Mouse (Mus musculus): ENCODE measurements around the gene Aqp1. TPM values are rescaled to one million over a fixed set of nuclear protein-coding genes. Genes with fewer than 3 reads are reported as not detected.

Aqp1 gene
- polyA plus RNA-seq, 1 experiment = 50.9 TPM

- Histone ChIP-seq H3K4me3 (ENCODE audit: insufficient read depth, low read length) (no peak overlapping the region), H3K4me1 (ENCODE audit: control insufficient read depth, insufficient read depth, low read length) (no peaks in the 10 kb centered on the region), H3K27ac (ENCODE audit: insufficient read depth, low read length) (no peak overlapping the region)
- no peak for TF ChIP-seq CTCF (IDR thresholded peaks at IDR 0.05; ENCODE audit: borderline replicate concordance, insufficient read depth, low read length)
- TF ChIP-seq POLR2A (IDR thresholded peaks at IDR 0.05; ENCODE audit: low read depth, low read length) = no peak
Measured at GRCm38 (mm10) chr6:55377461-55377860, 41.2 kb downstream of the Aqp1 start.

GRCm38 (mm10) chr6:55379641-55380335 lies 43.6 kb downstream of the Aqp1 start:
- Histone ChIP-seq H3K4me1 (ENCODE audit: control insufficient read depth, insufficient read depth, low read length) (no peaks in the 10 kb centered on the region), H3K4me3 (ENCODE audit: insufficient read depth, low read length) (no peak overlapping the region), H3K27ac (ENCODE audit: insufficient read depth, low read length) (no peak overlapping the region)
- TF ChIP-seq CTCF (IDR thresholded peaks at IDR 0.05; ENCODE audit: borderline replicate concordance, insufficient read depth, low read length) (peak; percentile 37; the same call in 1 of the 2 replicates), POLR2A (IDR thresholded peaks at IDR 0.05; ENCODE audit: low read depth, low read length) (no peak)

- Histone ChIP-seq H3K4me1 (ENCODE audit: control insufficient read depth, insufficient read depth, low read length) (no peaks in the 10 kb centered on the region), H3K27ac (ENCODE audit: insufficient read depth, low read length) (no peak overlapping the region), H3K4me3 (ENCODE audit: insufficient read depth, low read length) (no peak overlapping the region)
- TF ChIP-seq CTCF (IDR thresholded peaks at IDR 0.05; ENCODE audit: borderline replicate concordance, insufficient read depth, low read length) (no peak), POLR2A (IDR thresholded peaks at IDR 0.05; ENCODE audit: low read depth, low read length) (no peak)
Measured at GRCm38 (mm10) chr6:55381966-55382365, 45.7 kb downstream of the Aqp1 start.

GRCm38 (mm10) chr6:55383897-55384296 lies 47.7 kb downstream of the Aqp1 start:
- TF ChIP-seq POLR2A (IDR thresholded peaks at IDR 0.05; ENCODE audit: low read depth, low read length) (no peak), CTCF (IDR thresholded peaks at IDR 0.05; ENCODE audit: borderline replicate concordance, insufficient read depth, low read length) (peak; percentile 24; the same call in 1 of the 2 replicates)
- Histone ChIP-seq H3K4me1 (ENCODE audit: control insufficient read depth, insufficient read depth, low read length) (no peaks in the 10 kb centered on the region), H3K27ac (ENCODE audit: insufficient read depth, low read length) (no peak overlapping the region), H3K4me3 (ENCODE audit: insufficient read depth, low read length) (no peak overlapping the region)

- H3K4me3 ChIP-seq (ENCODE audit: insufficient read depth, low read length) = no peak overlapping the region
- TF ChIP-seq CTCF (IDR thresholded peaks at IDR 0.05; ENCODE audit: borderline replicate concordance, insufficient read depth, low read length) = no peak
- TF ChIP-seq POLR2A (IDR thresholded peaks at IDR 0.05; ENCODE audit: low read depth, low read length) = no peak
- H3K27ac ChIP-seq (ENCODE audit: insufficient read depth, low read length) = no peak overlapping the region
- H3K4me1 ChIP-seq (ENCODE audit: control insufficient read depth, insufficient read depth, low read length) = no peaks in the 10 kb centered on the region
Measured at GRCm38 (mm10) chr6:55384356-55384951, 48.2 kb downstream of the Aqp1 start.

- TF ChIP-seq CTCF (IDR thresholded peaks at IDR 0.05; ENCODE audit: borderline replicate concordance, insufficient read depth, low read length) = no peak
- TF ChIP-seq POLR2A (IDR thresholded peaks at IDR 0.05; ENCODE audit: low read depth, low read length) = no peak
- Histone ChIP-seq H3K4me3 (ENCODE audit: insufficient read depth, low read length) (no peak overlapping the region), H3K4me1 (ENCODE audit: control insufficient read depth, insufficient read depth, low read length) (no peaks in the 10 kb centered on the region), H3K27ac (ENCODE audit: insufficient read depth, low read length) (no peak overlapping the region)
Measured at GRCm38 (mm10) chr6:55388546-55389169, 52.4 kb downstream of the Aqp1 start.

GRCm38 (mm10) chr6:55389321-55389720 lies 53.1 kb downstream of the Aqp1 start:
- no peak overlapping the region for H3K4me3 ChIP-seq (ENCODE audit: insufficient read depth, low read length)
- H3K27ac ChIP-seq (ENCODE audit: insufficient read depth, low read length) = no peak overlapping the region
- no peaks in the 10 kb centered on the region for H3K4me1 ChIP-seq (ENCODE audit: control insufficient read depth, insufficient read depth, low read length)
- no peak for TF ChIP-seq POLR2A (IDR thresholded peaks at IDR 0.05; ENCODE audit: low read depth, low read length)
- TF ChIP-seq CTCF (IDR thresholded peaks at IDR 0.05; ENCODE audit: borderline replicate concordance, insufficient read depth, low read length) = no peak

- no peak for TF ChIP-seq POLR2A (IDR thresholded peaks at IDR 0.05; ENCODE audit: low read depth, low read length)
- TF ChIP-seq CTCF (IDR thresholded peaks at IDR 0.05; ENCODE audit: borderline replicate concordance, insufficient read depth, low read length) = no peak
- H3K4me1 ChIP-seq (ENCODE audit: control insufficient read depth, insufficient read depth, low read length) = no peaks in the 10 kb centered on the region
- no peak overlapping the region for H3K27ac ChIP-seq (ENCODE audit: insufficient read depth, low read length)
- H3K4me3 ChIP-seq (ENCODE audit: insufficient read depth, low read length) = no peak overlapping the region
Measured at GRCm38 (mm10) chr6:55391814-55392213, 55.6 kb downstream of the Aqp1 start.

GRCm38 (mm10) chr6:55392453-55392852 lies 56.2 kb downstream of the Aqp1 start:
- H3K4me3 ChIP-seq (ENCODE audit: insufficient read depth, low read length) = no peak overlapping the region
- H3K27ac ChIP-seq (ENCODE audit: insufficient read depth, low read length) = no peak overlapping the region
- no peaks in the 10 kb centered on the region for H3K4me1 ChIP-seq (ENCODE audit: control insufficient read depth, insufficient read depth, low read length)
- no peak for TF ChIP-seq POLR2A (IDR thresholded peaks at IDR 0.05; ENCODE audit: low read depth, low read length)
- peak; percentile 41; the same call in 1 of the 2 replicates for TF ChIP-seq CTCF (IDR thresholded peaks at IDR 0.05; ENCODE audit: borderline replicate concordance, insufficient read depth, low read length)

GRCm38 (mm10) chr6:55394854-55395253 lies 58.6 kb downstream of the Aqp1 start:
- no peak for TF ChIP-seq POLR2A (IDR thresholded peaks at IDR 0.05; ENCODE audit: low read depth, low read length)
- no peak for TF ChIP-seq CTCF (IDR thresholded peaks at IDR 0.05; ENCODE audit: borderline replicate concordance, insufficient read depth, low read length)
- Histone ChIP-seq H3K4me3 (ENCODE audit: insufficient read depth, low read length) (no peak overlapping the region), H3K4me1 (ENCODE audit: control insufficient read depth, insufficient read depth, low read length) (no peaks in the 10 kb centered on the region), H3K27ac (ENCODE audit: insufficient read depth, low read length) (no peak overlapping the region)

All from embryonic fibroblast, embryonic 13.5 days (primary cell).